8 mouse cellular contexts compared by ENCODE assay signal in genomic region chr6:128438317-128438870, GRCm38 (mm10). TPM values are rescaled to one million over a fixed set of nuclear protein-coding genes. Genes with fewer than 3 reads are reported as not detected.
A peak's percentile ranks its signal among the peaks of the same experiment; 100 is the strongest.
DNase-seq lines count a peak whose midpoint lies in the region; ATAC-seq and TF ChIP-seq lines count a peak whose summit lies in the region.

Gene Fkbp4 (minus strand): TSS chr6:128438677.

- H3K9me3 ChIP-seq in G1E (replicated peaks): no peaks in the 10 kb centered on the region
- H3K9me3 ChIP-seq in forebrain, embryonic 16.5 days (ENCODE audit: control insufficient read depth, low read length): no peaks in the 10 kb centered on the region
- H3K9me3 ChIP-seq in lung, embryonic 16.5 days (ENCODE audit: control insufficient read depth, low read length): no peaks in the 10 kb centered on the region

- H3K4me1 ChIP-seq in G1E (ENCODE audit: insufficient read depth, low read depth, low read length): peaks cover 42% of the 10 kb centered on the region
- H3K4me1 ChIP-seq in forebrain, embryonic 16.5 days (replicated peaks; ENCODE audit: control insufficient read depth, insufficient read depth, low read length): peaks cover 16% of the 10 kb centered on the region
- peaks cover 23% of the 10 kb centered on the region for H3K4me1 ChIP-seq in lung, embryonic 16.5 days (replicated peaks; ENCODE audit: control insufficient read depth, insufficient read depth, low read length)

- no peaks in the 10 kb centered on the region for H3K27me3 ChIP-seq in G1E (ENCODE audit: insufficient read depth, low read length)
- H3K27me3 ChIP-seq in forebrain, embryonic 16.5 days (replicated peaks; ENCODE audit: control insufficient read depth, insufficient read depth, low read length): no peaks in the 10 kb centered on the region
- H3K27me3 ChIP-seq in lung, embryonic 16.5 days (ENCODE audit: control insufficient read depth, insufficient read depth, low read depth, low read length): no peaks in the 10 kb centered on the region

- peaks cover 39% of the 10 kb centered on the region for H3K36me3 ChIP-seq in G1E (replicated peaks)
- H3K36me3 ChIP-seq in forebrain, embryonic 16.5 days (ENCODE audit: control insufficient read depth, insufficient read depth): peaks cover 21% of the 10 kb centered on the region
- peaks cover 23% of the 10 kb centered on the region for H3K36me3 ChIP-seq in lung, embryonic 16.5 days (ENCODE audit: control insufficient read depth, insufficient read depth, low read length)

- DNase-seq in G1E (ENCODE audit: low spot score): peak; percentile 94
- DNase-seq in cerebellum, adult 11-12 months: peak; percentile 94
- DNase-seq in heart, postnatal 36 days: peak; percentile 93 to 95
- DNase-seq in layer of hippocampus, adult 8-10 months (ENCODE audit: low spot score in 2 of 2): peak; percentile 86 to 87
- DNase-seq in ovary, postnatal 10 days (ENCODE audit: low spot score): peak; percentile 78
- peak; percentile 85 to 90 for DNase-seq in thymus, postnatal 10 days (ENCODE audit: low spot score in 2 of 2)

- H3K4me3 ChIP-seq in G1E (ENCODE audit: low read depth, low read length): peak within 1 kb of the TSS; percentile 97
- H3K4me3 ChIP-seq in forebrain, embryonic 16.5 days (replicated peaks; ENCODE audit: low read length): peak within 1 kb of the TSS; percentile 90
- H3K4me3 ChIP-seq in lung, embryonic 16.5 days (ENCODE audit: low read length): peak within 1 kb of the TSS; percentile 99

- no peak for TF ChIP-seq CTCF in G1E (IDR thresholded peaks at IDR 0.05; ENCODE audit: low read depth, low read length)

- under 1% methylated on average over 64 of the region's 67 CpGs for WGBS in forebrain, embryonic 16.5 days
- under 1% methylated on average over 55 of the region's 67 CpGs for WGBS in lung, embryonic 16.5 days

- peak; percentile 73 for ATAC-seq in G1E (ENCODE audit: extremely low read depth, insufficient number of reproducible peaks, low FRiP score, poor library complexity, severe bottlenecking)
- peak; percentile 94 for ATAC-seq in forebrain, embryonic 16.5 days
- ATAC-seq in lung, embryonic 16.5 days (ENCODE audit: low read depth): peak; percentile 97

- H3K27ac ChIP-seq in forebrain, embryonic 16.5 days (ENCODE audit: low read length): peak within 1 kb of the TSS; percentile 90
- H3K27ac ChIP-seq in lung, embryonic 16.5 days (ENCODE audit: low read length): peak within 1 kb of the TSS; percentile 98

- intact Hi-C loops in heart, postnatal 36 days (cut with DNase I): loop anchor here (10.0 kb wide), 1 partner anchor 1096 kb away; the partner anchor contains the start of gene Gabarapl1

- peak within 1 kb of the TSS; percentile 94 for H3K9ac ChIP-seq in forebrain, embryonic 16.5 days (replicated peaks; ENCODE audit: low read depth, low read length)
- H3K9ac ChIP-seq in lung, embryonic 16.5 days (ENCODE audit: low read length): peak within 1 kb of the TSS; percentile 91

- H3K4me2 ChIP-seq in forebrain, embryonic 16.5 days (ENCODE audit: low read length): peak within 1 kb of the TSS; percentile 66
- H3K4me2 ChIP-seq in lung, embryonic 16.5 days (ENCODE audit: low read depth, low read length): peak within 1 kb of the TSS; percentile 90

RNA-seq across cellular contexts. Expression of gene Fkbp4, which starts in this region (rescaled TPM):
- total RNA-seq in G1E (2014; fragmentation: Nextera tagmentation) (127 and 144 TPM in 2 replicates), G1E (2017) (240 and 265 TPM in 2 replicates)
- polyA plus RNA-seq in G1E (2012): 341 and 369 TPM in 2 replicates
- polyA plus RNA-seq in forebrain, embryonic 16.5 days (2015; fragmentation: Nextera tagmentation; extraction: Ambion mirVana): 428 TPM in 2 replicates
- 100 to 1,000 TPM; 320 to 392 TPM for total RNA-seq in heart, postnatal 36 days (2021)
- 100 to 1,000 TPM; 101 to 133 (median 115) TPM for total RNA-seq in layer of hippocampus, adult 8-10 months (2022)
- polyA plus RNA-seq in lung, embryonic 16.5 days (2015; fragmentation: Nextera tagmentation; extraction: Ambion mirVana): 400 and 427 TPM in 2 replicates

Comparison
In these comparisons a context has a peak if more than half of its experiments do, and no peak if none do; other contexts are left out.
1. Peak in every context shown above with its lines: DNase-seq, ATAC-seq, H3K4me3 ChIP-seq and H3K27ac ChIP-seq.